Mouse (Mus musculus): Measurements from ENCODE around the gene Raet1e.
"Not testable (repeated sequence)": the region's sequence is repeated elsewhere in the genome, so short reads cannot be mapped to it uniquely, and the experiment has no call there.

DNA sequence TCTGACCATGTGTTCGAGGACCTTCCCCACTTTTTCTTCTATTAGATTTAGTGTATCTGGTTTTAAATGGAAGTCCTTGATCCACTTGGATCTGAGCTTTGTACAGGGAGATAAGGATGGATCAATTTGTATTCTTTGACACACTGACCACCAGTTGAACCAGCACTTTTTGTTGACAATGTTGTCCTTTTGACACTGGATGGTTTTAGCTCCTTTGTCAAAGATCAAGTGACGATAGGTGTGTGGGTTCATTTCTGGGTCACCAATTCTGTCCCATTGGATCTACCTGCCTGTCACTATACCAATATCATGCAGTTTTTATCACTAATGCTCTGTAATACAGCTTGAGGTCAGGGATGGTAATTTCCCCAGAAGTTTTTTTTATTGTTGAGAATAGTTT lies 18.1 kb downstream of the Raet1e start:
- TF ChIP-seq CTCF (IDR thresholded peaks at IDR 0.05; ENCODE audit: low read depth); EP300 (optimal IDR thresholded peaks at IDR 0.05): not testable (repeated sequence)

All from stomach, postnatal 0 days (tissue).